Mouse (Mus musculus) granulocyte monocyte progenitor cell, adult 5-6 weeks (primary cell): ENCODE results near the gene Fibp. TPM values are rescaled to one million over a fixed set of nuclear protein-coding genes. Genes with fewer than 3 reads are reported as not detected.
A peak's percentile ranks its signal among the peaks of the same experiment; 100 is the strongest.

Experiments
- ATAC-seq: replicated peaks from 2 replicates; pipeline ENCODE4 v1.8.0; 2016; ENCODE audit warnings: mild to moderate bottlenecking, moderate TSS enrichment, inconsistent platforms; ENCODE audit not compliant: poor library complexity, severe bottlenecking
- total RNA-seq, 2 experiments: library from RNA; stranded (forward) in 1 of 2; stranded (reverse) in 1 of 2; fragments of 200-712, 200-1000 nt in 1 of 2; fragments of >200 nt in 1 of 2; fragmentation: Nextera tagmentation in 1 of 2; gene quantifications; 2 replicates each; pipeline ENCODE4 v1.2.3; 2014 to 2017

Gene Fibp
- total RNA-seq, 2 experiments from 2014 or later: 33.6 to 112 TPM

DNA sequence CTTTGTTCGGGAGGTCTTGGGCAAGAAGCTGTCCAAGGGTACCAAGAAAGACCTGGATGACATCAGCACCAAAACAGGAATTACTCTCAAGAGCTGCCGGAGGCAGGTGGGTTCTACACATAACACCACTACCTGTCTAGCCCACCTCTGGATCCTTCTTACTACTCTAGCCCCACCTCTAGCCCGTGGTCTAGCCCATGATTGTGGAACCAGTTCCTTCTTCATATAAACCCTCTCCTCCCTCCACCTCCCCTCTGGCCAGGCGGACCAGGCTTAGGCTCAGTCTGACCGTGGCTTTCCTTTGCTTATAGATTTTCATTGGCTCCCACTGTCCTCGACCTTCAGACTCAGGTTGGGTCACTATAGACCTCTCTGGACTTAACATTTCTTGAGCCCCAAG, 996 bp downstream of the Fibp start:
- no peak for ATAC-seq

DNA sequence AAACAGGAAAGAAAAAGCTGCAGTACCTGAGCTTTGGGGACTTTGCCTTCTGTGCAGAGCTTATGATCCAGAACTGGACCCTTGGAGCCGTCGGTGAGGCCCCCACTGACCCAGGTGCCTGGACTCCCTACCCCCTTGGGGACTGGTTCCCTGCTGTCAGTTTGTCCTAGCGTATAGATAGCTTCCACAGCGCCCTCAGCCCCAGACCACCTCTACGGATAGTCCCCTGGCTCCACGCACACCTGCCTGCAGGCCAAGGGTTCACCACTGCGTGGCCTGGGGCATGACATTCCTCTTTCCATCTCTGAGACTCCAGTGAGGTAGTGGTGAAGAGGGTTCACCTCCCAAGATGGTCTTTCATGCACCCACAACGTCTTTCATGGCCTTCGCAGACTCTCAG, 2.8 kb downstream of the Fibp start:
- ATAC-seq: no peak

DNA sequence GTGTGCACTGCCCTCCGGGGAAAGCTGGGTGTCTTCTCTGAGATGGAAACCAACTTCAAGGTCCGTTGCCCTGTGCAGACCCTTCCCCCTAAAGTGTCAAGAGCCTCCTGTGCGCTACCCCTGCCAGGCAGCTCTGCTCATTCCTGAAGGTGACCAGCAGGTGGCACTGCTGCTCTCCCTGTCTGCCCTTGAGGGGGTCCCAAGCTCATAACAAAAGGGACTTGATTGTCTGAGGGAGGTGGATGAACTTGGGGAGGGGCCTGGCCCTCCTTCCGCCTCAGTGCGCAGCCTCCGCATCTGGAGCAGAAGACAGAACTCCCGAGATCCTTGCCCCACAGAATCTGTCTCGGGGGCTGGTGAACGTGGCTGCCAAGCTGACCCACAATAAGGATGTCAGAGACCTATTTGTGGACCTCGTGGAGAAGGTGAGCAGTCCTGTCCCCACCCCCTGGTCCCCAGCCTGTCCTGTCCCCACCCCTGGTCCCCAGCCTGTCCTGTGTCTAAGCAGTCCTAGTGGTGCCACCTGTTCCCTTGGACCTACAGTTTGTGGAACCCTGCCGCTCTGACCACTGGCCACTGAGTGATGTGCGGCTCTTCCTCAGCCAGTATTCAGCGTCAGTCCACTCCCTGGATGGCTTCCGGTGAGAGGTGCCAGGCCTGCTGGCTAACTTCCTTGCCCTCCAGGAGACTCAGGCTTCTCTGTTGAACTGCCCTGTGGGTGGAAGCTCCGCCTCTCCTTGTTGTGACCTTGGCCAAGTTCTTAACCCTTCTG, 3.6 kb downstream of the Fibp start:
- ATAC-seq: peak; percentile 20; the same call in 1 of the 2 replicates

DNA sequence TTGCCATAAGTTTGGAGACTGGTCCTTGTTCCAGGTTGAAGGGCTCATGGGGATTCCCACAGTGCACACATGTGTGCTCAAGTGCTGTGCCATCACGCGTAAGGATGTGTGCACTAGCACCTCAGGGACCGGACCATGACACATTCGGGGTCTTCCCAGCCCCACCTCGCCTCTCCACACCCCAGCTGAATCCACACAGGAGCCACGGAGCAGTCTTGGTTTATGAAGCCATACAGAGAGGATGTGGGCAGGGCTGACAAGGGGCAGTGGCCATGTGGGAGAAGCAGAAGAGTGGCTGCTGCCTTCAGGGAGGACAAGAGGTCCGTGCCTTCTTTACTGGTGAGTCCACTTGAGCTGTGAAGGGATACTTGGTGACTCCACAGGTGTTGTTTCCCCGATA, 4.6 kb downstream of the Fibp start:
- ATAC-seq: no peak

DNA sequence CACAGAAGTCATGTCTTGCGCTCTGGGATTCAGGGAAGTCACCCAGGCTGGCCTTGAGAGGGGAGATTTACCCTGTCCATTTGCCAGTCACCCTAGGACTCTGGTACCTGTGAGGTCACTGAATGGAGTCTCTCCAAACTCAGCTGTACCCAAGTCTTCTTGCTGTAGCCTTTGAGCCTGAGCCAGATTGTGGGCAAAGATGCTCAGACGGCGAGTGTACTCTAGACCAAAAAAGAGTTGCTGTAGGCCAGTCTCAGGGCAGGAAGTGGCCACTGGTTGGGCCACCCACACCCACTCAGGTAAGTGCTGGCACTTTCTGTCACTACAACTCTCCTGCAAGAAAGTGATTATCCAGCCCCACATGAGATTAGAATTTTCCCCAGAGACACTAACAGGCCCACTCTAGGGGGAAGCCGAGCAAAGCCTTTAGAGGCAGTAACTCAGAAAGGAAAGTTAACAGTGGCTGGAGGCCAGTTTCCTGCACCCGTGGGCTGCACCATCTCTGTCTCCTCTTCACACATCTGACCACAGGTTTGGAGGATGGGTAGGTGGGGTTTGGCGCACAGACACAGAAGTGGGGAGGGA, 6.6 kb downstream of the Fibp start:
- ATAC-seq: no peak

DNA sequence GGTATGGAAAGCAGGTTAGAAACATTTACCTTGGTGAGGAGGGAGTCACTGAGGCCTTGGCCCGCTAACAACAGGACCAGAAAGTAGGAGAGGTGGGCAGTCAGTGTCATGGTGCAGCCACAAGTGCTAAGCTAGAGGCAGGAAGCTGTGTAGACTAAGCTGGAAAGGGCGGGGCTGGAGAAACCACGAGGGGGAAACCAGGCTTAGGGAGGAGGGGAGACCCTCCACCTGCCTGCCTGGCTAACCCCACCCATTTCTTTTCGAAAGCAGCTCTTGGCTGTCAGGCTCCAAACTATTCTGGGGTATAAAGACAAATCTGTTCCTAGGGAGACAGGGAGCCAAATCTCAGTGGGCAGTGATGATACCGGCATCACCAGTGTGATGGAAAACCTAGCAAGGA, 8.0 kb downstream of the Fibp start, which contains the start of gene Ctsw:
Gene Ctsw, minus strand, starts transcription at position 134 of the 400 bp plus-strand sequence.
- ATAC-seq: peak; percentile 45; the same call in 1 of the 2 replicates

DNA sequence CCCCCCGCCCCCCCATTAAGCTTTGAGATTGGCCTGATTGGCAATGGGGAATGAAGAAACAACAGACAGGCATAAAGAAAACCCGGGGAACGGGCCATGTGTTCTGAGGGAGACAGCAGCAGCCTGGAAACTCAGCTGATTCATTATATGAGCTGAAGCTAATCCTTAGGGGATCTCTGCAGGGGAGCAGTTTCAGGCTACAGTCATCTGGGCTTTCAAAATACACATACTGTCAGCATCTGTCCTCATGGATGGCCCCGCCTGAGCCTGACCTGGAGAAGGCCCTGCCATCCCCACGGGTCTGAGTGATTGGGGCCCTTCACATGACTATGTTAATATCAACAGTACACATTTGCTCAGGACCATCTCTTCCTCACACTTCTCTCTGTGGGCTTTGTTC, 11.4 kb downstream of the Fibp start:
- ATAC-seq: no peak

DNA sequence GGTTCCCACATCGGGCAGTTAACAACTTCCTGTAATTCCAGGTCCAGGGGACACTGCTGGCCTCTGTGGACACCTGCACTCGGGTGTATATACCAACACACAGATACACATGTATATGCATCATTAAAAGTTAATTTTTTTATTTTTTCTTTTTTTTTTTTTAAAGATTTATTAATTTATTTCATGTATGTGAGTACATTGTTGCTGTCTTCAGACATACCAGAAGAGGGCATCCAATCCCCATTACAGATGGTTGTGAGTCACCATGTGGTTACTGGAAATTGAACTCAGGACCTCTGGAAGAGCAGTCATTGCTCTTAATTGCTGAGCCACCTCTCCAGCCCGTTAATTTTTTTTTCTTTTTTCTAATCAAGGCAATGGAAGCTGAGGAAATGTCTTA, 12.4 kb downstream of the Fibp start:
- ATAC-seq: no peak

DNA sequence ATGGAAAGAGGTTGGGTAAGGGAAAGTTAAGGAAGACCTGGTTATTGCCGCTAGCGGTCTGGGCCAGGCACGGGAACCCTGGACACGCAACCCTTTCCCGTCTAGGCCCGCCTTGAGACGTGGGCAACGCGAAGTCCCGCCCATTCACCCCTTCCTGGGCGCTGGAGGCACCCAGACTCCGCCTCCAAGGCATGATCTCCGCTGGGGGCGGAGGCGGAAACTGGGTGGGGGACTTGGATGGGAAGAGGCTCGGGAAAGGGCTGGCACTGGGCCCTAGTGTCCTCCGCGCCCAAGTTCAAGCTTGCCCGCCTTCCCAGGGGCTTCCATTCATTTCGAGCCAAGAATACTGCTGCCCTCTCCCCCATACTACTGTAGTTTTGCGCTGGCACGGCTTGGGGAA, 13.3 kb downstream of the Fibp start, which contains the start of gene Efemp2:
Gene Efemp2, plus strand, starts transcription at position 235 of the 400 bp plus-strand sequence.
- peak; percentile 71 for ATAC-seq

DNA sequence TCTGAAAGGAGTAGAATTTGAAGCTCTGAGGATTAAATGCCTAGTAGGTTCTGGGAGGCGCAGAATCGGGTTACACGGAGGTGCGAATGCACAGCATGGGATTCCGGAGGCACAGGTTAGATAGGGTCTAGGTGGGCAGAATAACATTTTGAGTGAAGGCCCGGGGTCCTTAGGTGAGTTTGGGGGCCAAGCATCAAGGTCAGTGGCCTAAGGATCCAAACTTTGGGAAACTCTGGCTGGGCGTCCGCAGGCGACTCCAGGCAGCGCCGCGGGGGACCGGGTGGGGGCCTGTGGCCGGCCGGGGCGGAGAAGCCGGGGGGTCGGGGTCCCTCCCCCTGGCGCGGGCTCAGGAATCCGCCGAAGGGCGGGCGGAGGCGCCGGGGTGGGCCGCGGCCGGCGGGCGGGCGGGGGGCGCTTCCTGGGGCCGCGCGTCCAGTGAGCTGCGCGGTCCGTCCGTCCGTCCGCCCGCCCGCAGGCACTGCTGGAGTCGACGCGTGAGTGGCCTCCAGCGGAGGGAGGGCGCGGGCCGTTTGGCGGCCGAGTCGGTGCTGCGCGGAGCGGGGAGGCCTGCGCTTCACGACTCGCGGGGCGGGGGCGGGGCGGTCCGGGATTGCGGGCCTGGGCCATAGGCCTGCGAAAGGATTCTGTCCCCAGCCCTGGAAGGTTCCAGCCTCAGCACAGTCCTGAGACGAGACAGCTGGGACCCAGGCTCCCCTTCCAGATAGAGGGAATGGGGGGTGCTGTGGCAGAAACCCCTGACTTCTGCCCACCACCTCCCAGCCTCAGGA, 14.1 kb downstream of the Fibp start:
- peak; percentile 40; the same call in 1 of the 2 replicates for ATAC-seq

DNA sequence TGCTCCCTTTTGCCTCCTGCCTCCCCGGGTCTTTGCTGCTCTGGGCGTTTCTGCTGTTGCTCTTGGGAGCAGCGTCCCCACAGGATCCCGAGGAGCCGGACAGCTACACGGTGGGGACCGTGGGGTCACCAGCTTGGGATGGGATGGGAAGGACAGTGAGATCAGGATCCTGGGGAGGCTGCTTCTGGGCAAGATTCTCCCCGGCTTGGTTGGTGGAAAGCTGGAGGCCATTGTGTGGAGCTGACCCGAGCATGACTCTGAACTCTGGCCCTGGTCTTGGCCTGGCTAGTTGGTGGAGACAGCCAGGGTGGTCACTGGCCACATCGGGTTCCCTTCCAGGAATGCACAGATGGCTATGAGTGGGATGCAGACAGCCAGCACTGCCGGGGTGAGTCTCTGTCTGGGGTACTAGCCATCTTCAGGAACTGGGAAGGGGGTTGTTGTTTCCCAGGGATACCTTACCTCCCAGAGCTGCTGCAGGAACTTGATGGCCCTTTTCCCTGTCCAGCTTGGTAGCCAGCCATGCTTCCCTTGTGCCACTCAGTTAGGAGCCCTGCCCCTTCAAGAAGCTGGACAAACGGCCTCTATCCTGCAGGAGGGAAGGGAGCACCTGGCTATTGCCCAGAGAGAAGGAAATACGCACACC, 14.8 kb downstream of the Fibp start:
- ATAC-seq: no peak

DNA sequence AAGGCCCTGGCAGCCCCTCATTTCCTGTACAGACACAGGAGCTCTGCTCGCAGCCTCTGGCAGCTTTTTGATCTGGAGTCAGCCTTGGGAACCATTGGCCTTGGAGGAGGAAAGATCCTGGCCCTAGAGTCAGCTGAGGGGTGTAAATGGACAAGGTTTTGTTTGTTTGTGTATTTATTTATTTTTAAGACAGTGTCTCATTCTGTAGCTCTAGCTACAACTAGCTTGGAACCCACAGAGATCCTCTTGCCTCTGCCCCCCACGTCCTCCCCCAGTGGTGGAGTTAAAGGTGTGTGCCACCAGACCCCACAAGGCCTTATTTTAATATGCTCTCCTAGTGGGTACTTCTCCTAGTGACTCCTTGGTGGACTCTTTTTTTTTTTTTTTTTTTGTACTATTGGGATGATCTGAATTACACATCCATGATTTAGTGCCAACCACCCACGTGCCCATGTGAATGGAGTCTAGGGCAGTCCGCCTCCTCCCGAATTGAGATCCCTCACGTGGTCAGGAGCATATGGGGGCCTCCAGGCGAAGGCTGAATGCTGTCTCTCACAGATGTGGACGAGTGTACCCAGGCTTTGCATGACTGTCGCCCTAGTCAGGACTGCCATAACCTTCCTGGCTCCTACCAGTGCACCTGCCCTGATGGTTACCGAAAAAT, 16.7 kb downstream of the Fibp start:
- ATAC-seq: no peak

DNA sequence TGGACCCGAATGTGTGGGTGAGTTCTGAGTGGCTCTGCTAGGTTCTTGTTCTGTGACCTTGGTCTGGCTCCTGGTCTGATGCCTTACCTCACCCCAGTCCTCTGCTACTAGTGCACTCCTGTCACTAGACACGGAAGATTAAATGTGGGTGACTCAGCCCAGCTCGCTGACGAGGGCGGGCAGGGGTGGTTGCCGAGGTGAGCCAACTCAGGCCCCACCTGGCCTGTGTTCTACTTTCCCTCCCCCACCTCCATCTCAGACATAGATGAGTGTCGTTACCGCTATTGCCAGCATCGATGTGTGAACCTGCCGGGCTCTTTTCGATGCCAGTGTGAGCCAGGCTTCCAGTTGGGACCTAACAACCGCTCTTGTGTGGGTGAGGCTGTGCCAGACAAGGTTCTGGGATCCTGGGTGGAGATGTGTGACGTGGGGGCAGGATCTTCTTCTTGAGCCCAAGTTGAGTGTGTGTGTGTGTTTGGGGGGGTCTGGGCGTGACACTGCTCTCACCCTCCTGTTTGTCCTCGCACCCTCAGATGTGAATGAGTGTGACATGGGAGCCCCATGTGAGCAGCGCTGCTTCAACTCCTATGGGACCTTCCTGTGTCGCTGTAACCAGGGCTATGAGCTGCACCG, 17.4 kb downstream of the Fibp start:
- ATAC-seq: no peak

DNA sequence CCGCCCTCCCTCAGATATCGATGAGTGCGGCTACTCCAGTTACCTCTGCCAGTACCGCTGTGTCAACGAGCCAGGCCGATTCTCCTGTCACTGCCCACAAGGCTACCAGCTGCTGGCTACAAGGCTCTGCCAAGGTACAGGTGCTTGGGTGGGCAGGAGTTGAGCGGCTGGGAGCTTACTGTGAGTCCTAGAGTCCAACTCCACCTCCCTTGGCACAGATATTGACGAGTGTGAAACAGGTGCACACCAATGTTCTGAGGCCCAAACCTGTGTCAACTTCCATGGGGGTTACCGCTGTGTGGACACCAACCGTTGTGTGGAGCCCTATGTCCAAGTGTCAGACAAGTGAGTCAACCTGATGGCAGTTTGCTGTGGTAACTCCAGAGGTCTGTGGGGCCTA, 19.6 kb downstream of the Fibp start:
- ATAC-seq: no peak

DNA sequence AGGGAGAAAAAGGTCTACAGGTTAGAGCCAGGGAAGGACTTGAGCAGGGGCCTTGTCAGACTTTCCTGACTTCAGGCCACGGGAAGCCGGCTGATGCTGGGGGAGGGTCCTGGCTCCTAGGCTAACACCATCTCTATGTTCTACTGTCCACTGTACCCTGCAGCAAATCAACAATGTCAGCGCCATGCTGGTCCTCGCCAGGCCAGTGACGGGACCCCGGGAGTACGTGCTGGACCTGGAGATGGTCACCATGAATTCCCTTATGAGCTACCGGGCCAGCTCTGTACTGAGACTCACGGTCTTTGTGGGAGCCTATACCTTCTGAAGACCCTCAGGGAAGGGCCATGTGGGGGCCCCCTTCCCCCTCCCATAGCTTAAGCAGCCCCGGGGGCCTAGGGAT, 21.0 kb downstream of the Fibp start:
- no peak for ATAC-seq

DNA sequence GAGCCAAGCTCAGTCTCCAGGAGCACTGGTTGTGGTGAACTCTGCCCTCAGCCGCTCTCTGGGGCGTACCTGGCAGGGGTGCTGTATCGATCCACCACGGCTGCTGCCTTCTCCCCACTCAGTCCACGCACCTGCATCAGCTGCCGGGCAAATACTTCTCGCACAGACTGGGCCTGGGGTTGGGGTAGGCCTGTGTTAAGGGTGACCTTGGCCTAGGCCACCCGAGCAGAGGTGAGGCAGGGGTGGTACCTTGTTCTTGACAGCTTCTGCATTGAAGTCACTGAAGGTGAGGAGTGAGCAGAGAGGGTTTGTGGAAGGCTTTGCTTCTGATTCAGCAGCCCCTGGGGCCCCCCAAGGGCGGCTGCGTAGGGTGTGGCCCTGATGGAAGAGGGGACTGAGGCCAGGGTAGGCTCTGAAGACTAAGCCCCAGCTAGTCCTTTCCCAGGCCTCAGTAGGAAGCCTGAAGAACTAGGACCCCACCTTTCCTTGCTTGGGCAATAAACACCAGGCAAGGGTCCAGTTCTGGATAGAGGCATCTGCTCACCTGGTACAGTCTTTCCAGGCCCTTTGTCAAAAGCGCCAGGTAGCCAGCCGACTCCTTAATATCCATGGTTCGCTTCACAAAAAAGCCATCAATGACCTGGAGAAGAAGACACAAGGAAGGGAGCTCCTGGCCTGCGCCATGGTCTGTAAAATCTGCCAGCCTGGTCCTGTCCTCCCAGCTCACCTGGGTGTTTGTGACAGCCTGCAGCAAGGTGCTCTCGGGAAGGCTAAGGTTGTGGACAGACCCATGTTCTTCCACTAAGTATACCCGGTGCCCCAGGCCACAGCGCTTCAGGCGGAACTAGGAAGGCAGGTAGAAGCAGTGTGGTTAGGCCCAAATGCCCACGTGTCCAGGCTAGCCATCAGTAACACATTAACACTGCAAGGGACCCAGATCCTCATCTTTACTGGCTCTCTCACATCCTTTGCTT, 23.3 kb downstream of the Fibp start:
- ATAC-seq: no peak

DNA sequence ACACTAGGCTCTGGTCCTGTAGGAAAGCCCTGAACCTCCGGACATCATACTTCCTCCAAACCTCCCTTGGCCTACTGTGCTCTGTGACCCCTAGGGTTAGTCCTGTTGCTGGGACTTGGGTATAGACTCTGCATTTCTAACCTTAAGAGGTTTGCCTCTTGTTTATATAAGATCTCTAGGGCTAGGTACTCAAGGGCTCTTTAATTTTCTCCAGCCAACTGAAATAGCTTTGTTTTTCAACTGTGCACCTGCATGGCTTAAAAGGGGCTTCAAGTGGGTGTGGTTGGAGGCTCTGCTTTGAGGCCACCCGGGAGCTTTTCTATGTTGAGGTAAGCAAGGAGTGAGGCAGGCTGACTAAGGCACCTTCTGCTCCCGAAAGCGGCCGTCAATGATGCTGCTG, 24.1 kb downstream of the Fibp start:
- ATAC-seq: no peak

DNA sequence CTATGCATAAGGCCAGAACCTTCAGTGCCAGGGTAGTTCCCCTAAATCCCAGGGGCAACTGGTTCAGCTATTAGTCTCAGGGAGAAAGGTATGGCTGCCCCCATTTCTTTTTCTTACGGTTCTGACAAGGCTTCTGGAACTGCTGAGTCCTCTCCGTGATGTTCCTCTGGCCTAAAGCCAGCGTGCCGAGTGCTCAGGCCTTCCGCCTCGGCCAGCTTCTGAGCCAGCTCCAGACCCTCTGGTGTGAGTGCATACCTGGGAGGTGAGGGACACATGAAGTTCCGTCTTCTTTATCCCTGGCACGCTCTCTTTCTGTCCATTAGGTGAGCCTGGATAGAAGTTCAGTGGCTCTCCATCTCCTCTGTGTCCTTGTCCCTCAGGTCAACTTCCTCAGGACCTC, 25.0 kb downstream of the Fibp start:
- ATAC-seq: no peak

DNA sequence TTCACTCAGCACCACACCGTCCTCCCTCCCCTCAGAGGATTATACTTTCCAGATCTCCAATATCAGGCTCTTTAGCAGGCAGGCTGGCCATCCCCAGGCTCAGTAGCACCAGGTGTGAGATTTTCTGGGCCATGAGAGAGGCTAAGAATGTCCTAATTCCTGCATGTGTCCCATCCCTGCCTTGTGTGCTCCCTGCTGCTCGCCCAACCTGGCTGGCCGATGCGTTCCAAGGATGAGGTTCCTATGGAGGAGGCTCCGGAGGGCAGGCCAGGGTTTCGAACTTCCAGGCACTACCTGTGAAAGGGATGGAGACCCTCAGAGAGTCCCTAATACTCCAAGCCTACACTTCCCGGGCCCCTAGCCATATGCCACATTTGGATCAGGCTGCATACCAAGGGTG, 25.4 kb downstream of the Fibp start:
- ATAC-seq: no peak
